Mouse (Mus musculus): ENCODE measurements around the gene Sphk2. TPM values are rescaled to one million over a fixed set of nuclear protein-coding genes. Genes with fewer than 3 reads are reported as not detected.
"Not testable (repeated sequence)": the region's sequence is repeated elsewhere in the genome, so short reads cannot be mapped to it uniquely, and the experiment has no call there.

Sphk2 gene
- polyA plus RNA-seq, 1 experiment from 2014 or later, result 47.1 TPM

- Histone ChIP-seq H3K27ac (no peak overlapping the region), H3K79me2 (ENCODE audit: inconsistent target) (no peaks in the 10 kb centered on the region), H3K4me3 (ENCODE audit: inconsistent target) (no peak overlapping the region), H3K36me3 (ENCODE audit: inconsistent target) (no peaks in the 10 kb centered on the region)
- WGBS (ENCODE audit: missing documents), result 52% methylated on average over 14 of the region's 14 CpGs
Measured at GRCm38 (mm10) chr7:45682144-45683126, 35.4 kb downstream of the Sphk2 start.

DNA sequence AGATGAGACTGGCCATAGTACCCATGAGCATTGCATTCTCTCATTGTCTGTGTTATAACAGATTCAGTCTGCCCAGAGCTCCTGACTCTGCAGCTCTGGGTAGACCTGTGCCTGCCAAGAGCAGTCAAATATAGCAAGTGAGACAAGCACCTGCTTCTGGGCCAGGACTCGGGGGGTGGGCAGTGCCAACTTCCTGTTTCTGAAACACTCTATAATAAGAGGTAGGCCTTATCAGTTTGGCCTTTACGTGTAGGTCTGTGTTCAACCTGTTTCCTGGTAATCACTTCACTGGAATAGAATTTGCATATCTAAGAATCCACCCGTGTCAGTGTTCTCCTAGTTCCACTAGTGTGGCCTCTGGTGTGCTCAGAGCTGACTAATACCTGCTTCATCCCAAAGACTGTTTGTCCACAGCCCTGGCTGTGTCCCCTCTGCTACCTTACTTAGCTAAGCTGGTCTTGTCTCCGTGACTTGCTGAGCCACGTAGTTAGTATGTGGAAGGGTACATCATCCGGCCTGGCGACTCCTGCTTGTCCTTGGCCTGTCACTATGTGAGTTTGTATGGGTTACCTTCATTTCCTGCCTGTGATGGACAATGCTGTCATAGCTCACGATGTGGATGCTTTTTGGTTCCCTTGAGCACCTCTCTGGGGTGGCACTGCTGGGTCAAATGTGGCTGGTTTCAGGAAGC lies 36.6 kb downstream of the Sphk2 start:
- 72% methylated on average over 8 of the region's 8 CpGs for WGBS (ENCODE audit: missing documents)
- Histone ChIP-seq H3K27ac (no peak overlapping the region), H3K36me3 (ENCODE audit: inconsistent target) (no peaks in the 10 kb centered on the region), H3K4me3 (ENCODE audit: inconsistent target) (no peak overlapping the region), H3K79me2 (ENCODE audit: inconsistent target) (no peaks in the 10 kb centered on the region)

DNA sequence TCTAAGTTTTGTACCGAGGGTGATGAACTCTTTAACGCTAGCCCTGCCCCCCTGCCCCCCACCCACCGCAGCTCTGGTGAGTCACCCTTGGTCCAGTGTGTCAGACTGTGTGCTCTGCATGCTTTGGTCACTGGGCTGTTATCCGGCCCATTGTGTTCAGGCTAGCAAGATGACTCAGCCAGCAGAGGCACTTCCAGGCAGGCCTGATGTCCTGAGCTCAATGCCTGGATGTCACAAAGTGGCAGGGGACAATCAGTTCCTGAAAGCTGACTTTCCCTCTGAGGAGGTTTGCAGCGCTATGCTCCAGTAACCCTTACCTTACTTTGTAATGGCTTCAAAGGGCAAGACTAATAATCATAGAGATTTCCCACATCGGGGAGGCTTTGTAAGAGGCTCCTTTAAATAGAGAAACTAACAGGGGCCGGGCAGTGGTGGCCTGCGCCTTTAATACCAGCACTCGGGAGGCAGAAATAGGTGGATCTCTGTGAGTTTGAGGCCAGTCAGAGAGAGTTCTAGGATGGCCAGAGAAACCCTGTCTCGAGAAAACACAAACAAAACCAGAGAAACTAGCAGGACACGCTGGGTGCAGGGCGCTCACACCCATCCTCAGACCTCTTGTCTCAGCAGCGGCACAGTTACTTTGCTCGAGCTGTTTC lies 37.7 kb downstream of the Sphk2 start:
- H3K27ac ChIP-seq, result no peak overlapping the region
- H3K36me3 ChIP-seq (ENCODE audit: inconsistent target), result no peaks in the 10 kb centered on the region
- H3K4me3 ChIP-seq (ENCODE audit: inconsistent target), result no peak overlapping the region
- 72% methylated on average over 13 of the region's 14 CpGs for WGBS (ENCODE audit: missing documents)
- H3K79me2 ChIP-seq (ENCODE audit: inconsistent target), result no peaks in the 10 kb centered on the region

DNA sequence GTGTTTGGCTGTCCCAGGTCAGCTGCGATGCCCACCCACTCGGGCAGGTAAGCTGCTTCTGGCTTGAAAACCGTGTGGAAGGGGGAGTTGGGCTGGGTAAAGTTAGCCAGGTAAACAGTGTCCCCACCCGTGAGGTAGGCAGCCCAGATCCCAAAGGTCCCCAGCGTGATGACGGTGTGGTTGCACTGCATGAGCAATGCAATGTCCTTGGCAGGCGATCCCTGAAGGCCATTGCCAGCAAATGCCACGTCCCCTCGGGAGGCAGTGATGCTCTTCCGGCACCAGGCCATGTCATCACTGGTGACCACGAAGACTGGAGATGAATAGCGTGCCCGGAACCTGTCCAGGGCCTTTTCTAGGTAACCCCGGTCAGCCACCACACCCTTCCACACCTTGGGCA lies 39.3 kb downstream of the Sphk2 start:
- Histone ChIP-seq H3K4me3 (ENCODE audit: inconsistent target) (no peak overlapping the region), H3K27ac (no peak overlapping the region), H3K36me3 (ENCODE audit: inconsistent target) (no peaks in the 10 kb centered on the region), H3K79me2 (ENCODE audit: inconsistent target) (no peaks in the 10 kb centered on the region)
- WGBS (ENCODE audit: missing documents), result 92% methylated on average over 14 of the region's 14 CpGs

DNA sequence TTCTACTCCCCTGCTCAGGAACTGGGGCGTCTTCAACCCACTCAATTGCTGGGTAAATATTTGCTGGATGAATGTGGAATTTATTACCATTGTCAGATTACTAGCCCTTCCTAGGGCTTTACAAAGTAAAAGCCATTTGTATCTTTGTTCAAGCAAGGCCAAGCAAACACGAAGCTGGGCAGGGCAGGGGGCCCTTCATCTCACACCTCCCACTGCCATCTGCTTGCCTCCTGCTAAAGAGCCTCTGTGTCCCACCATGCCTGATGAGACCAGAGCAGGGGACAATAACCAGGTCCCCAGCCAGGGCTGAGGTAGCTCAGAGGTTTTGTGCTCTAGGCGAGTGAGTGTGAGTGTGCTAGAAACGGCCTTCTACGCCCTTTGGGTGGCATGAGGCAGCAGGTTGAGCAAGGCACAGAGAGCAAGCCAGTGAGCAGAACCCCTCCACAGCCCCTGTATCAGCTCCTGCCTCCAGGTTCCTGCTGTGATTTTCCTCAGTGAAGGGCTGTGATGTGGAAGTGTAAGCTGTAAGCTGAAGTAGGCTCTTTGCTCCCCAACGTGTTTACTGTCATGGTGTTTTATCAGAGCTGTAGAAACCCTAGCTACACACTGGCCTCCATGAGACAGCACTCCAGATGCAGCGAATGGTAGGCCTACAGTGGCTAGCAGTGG lies 40.0 kb downstream of the Sphk2 start:
- Histone ChIP-seq H3K36me3 (ENCODE audit: inconsistent target) (no peaks in the 10 kb centered on the region), H3K27ac (no peak overlapping the region), H3K4me3 (ENCODE audit: inconsistent target) (no peak overlapping the region), H3K79me2 (ENCODE audit: inconsistent target) (no peaks in the 10 kb centered on the region)
- WGBS (ENCODE audit: missing documents), result 94% methylated on average over 7 of the region's 7 CpGs

- H3K36me3 ChIP-seq (ENCODE audit: inconsistent target), result no peaks in the 10 kb centered on the region
- no peak overlapping the region for H3K4me3 ChIP-seq (ENCODE audit: inconsistent target)
- H3K27ac ChIP-seq, result no peak overlapping the region
- H3K79me2 ChIP-seq (ENCODE audit: inconsistent target), result no peaks in the 10 kb centered on the region
- WGBS (ENCODE audit: missing documents), result 95% methylated on average over 9 of the region's 9 CpGs
Measured at GRCm38 (mm10) chr7:45668921-45669320, 48.9 kb downstream of the Sphk2 start.

DNA sequence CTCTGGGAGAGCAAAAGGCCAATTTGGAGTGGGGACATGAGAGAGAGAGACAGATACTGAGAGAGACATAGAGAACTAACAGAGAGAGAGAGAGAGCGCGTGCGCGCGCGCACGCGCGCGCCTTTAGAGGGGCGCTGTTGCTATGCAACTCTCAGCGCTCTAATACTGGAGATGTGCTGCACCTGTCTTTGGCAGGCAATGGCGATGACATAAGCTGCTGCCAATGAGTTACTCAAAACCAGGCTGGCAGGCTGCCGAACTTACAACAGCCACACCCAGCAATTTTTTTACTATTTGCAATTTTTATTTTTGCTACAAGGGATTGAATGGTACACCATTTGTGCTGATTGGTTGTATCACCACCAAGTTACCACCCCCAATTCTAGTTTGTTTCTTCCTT lies 50.0 kb downstream of the Sphk2 start:
- WGBS (ENCODE audit: missing documents), result 96% methylated on average over 14 of the region's 14 CpGs
- no peak overlapping the region for H3K27ac ChIP-seq

DNA sequence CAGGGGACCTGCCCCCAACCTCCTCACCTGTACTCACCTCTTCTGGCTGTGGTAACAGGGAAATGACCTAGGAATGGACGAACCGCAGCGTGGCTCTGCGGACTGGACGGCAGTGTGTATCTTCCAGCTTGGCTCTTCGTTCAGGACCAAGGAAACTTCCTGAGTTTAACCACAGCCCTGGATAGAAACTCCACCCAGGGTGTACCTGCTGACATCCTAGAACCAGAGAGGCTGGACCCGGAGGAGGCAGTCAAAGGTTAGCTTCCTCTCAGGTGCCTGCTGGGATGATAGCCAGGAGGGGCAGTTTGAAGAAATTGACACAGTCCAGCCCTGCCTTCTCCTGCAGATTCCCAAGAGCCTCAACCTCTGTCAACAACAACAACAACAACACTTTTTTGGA lies 51.6 kb downstream of the Sphk2 start, which contains the start of gene Fut2:
Gene Fut2 (minus strand): TSS at position 234 of the 400 bp plus-strand sequence.
- no peak within 1 kb of the TSS for H3K27ac ChIP-seq
- H3K4me3 ChIP-seq (ENCODE audit: inconsistent target), result no peak within 1 kb of the TSS
- H3K79me2 ChIP-seq (ENCODE audit: inconsistent target), result no peaks in the 10 kb centered on the region
- WGBS (ENCODE audit: missing documents), result 78% methylated on average over 7 of the region's 7 CpGs
- no peaks in the 10 kb centered on the region for H3K36me3 ChIP-seq (ENCODE audit: inconsistent target)

More for the DNA sequence above, 50.0 kb downstream of the Sphk2 start:
- H3K79me2 ChIP-seq (ENCODE audit: inconsistent target), result no peaks in the 10 kb centered on the region
- H3K4me3 ChIP-seq (ENCODE audit: inconsistent target), result no peak overlapping the region
- H3K36me3 ChIP-seq (ENCODE audit: inconsistent target), result no peaks in the 10 kb centered on the region

- Histone ChIP-seq H3K4me3 (ENCODE audit: inconsistent target) (no peak overlapping the region), H3K27ac (no peak overlapping the region), H3K79me2 (ENCODE audit: inconsistent target) (no peaks in the 10 kb centered on the region), H3K36me3 (ENCODE audit: inconsistent target) (no peaks in the 10 kb centered on the region)
- WGBS (ENCODE audit: missing documents), result 77% methylated on average over 13 of the region's 13 CpGs
Measured at GRCm38 (mm10) chr7:45665303-45666138, 52.3 kb downstream of the Sphk2 start.

DNA sequence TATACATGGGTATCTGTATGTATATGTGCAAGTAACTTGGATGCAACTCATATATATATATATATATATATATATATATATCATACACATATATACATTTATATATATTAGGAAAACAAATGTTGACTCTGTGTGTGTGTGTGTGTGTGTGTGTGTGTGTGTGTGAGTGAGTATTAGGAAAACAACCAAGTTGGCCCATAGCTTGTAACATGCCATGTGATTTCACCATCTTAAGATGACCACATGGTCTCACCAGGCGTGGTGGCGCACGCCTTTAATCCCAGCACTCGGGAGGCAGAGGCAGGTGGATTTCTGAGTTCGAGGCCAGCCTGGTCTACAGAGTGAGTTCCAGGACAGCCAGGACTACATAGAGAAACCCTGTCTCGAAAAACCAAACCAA lies 56.1 kb downstream of the Sphk2 start:
- not testable (repeated sequence) for H3K79me2 ChIP-seq (ENCODE audit: inconsistent target); H3K36me3 ChIP-seq (ENCODE audit: inconsistent target); H3K4me3 ChIP-seq (ENCODE audit: inconsistent target); H3K27ac ChIP-seq
- WGBS (ENCODE audit: missing documents), result 87% methylated on average over 5 of the region's 6 CpGs

DNA sequence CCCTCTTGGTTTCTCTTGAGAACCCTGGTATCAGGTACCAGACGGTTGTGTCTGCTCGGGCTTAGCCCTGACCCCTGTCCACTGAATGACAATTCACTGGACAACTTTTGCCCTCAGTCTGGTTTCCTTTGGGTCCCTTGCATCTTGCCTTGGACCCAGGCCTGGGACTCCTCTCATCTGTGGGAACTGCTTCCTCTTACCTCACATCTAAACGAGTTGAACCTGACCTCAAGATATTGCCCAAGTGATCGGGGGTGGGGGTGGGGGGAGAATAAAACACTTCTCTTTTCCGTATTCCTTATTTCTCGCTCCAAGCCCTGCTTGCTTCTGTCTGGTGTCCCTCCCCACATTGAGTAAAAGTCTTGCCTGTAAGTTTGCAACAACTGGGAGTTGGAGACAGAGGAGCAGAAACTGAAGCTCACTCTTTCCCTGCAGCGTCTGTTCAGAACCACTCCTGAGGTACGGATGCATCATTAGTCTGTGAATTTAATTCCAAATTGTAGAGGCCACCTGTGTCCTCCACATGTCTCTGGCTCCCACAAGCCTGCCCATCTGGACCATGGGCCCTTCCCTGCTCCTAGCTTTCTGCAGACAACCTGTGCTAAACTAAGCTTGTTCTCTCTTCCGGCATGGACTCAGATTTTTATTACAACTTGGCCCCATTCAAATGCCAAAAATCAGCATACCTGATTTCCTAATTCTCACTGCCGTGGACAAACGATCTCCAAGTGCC lies 56.9 kb downstream of the Sphk2 start:
- H3K4me3 ChIP-seq (ENCODE audit: inconsistent target), result no peak overlapping the region
- no peaks in the 10 kb centered on the region for H3K36me3 ChIP-seq (ENCODE audit: inconsistent target)
- no peak overlapping the region for H3K27ac ChIP-seq
- WGBS (ENCODE audit: missing documents), result 37% methylated on average over 11 of the region's 11 CpGs
- no peaks in the 10 kb centered on the region for H3K79me2 ChIP-seq (ENCODE audit: inconsistent target)

Measured in macrophage (primary cell).